Mouse (Mus musculus) bone marrow, adult 2 months (tissue): ENCODE measurements at regions not wholly inside any gene's neighbourhood (a gene's known extent, or its start where the extent isn't known, plus 50 kb on each side); places are given as distances from the start of the nearest gene placed in this dataset.

ENCODE experiments used
- H3K27ac ChIP-seq: fragments of 200-500 bp; 2 replicates; pipeline ENCODE4 v1.5.1; 2012; ENCODE audit warnings: low read depth, mild to moderate bottlenecking, control low read depth, inconsistent platforms, low read length; ENCODE audit not compliant: control insufficient read depth, poor library complexity, insufficient read depth
- H3K4me1 ChIP-seq: fragments of 200-500 bp; 2 replicates; pipeline ENCODE4 v1.6.1; 2011; ENCODE audit warnings: low read length; ENCODE audit not compliant: control insufficient read depth, insufficient read depth
- H3K4me3 ChIP-seq: fragments of 200-500 bp; replicated peaks from 2 replicates; pipeline ENCODE3; 2011; ENCODE audit warnings: mild to moderate bottlenecking, low read depth, low read length, control low read depth; ENCODE audit not compliant: control insufficient read depth
- CTCF ChIP-seq: fragments of 200-500 bp; IDR thresholded peaks from 2 replicates; pipeline ENCODE4 v1.5.1; 2011; ENCODE audit warnings: low read length, control low read depth; ENCODE audit not compliant: control insufficient read depth, insufficient read depth
- POLR2A ChIP-seq: fragments of 200-500 bp; IDR thresholded peaks from 2 replicates; pipeline ENCODE4 v1.6.1; 2011; ENCODE audit warnings: low read depth, mild to moderate bottlenecking, control low read depth, low read length, borderline replicate concordance; ENCODE audit not compliant: control insufficient read depth
- WGBS: fragments of 180-500 bp; shearing (Covaris S2); methylation state at CpG from one replicate; pipeline ENCODE4 v1.1.7; 2018; 5-methylcytosine and 5-hydroxymethylcytosine counted together

DNA sequence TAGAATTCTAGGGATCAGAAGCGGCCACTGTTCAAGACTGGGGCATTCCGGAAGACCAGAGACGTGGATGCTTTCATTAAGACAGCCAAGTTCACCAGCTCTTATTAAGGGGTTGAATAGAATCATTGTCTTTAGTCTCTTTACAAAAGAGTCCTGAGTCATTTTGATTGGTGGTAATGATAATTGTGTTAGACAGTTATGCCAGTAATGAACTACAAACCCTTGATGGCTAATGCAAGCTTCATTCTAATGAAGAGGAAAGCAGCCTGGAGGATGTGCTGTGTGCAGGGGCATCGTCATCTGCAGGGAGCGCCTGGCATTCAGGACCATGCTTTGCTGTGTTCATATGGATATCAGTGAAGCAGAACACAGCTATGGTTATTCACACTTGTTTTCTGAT lies 70.3 kb upstream of the Lyplal1 start:
- Histone ChIP-seq H3K27ac (no peak overlapping the region), H3K4me1 (no peaks in the 10 kb centered on the region; the same call in 1 of the 2 replicates), H3K4me3 (no peak overlapping the region)
- TF ChIP-seq CTCF = no peak
- TF ChIP-seq POLR2A = no peak
- WGBS = 84% methylated on average over 5 of the region's 5 CpGs

DNA sequence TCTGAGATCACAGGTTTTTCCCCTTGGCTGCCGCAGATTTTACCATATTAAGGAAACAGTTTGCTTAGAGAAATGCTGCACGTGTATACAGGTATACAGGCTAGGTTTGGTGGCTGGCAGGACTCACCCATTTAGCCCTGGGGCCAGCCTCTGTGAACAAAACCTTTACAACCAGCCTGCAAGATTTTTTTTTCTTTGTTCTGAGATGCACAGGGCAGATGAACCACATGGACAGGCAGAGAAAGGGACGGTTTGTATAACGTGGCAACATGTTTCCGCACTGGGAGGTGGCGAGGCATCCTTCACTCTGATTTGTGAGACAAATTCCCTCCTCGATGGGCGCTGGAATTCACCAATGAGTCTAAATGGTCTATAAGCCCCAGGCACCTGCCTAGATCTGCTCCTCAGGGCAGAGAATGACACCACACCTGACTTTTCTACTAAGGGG lies 66.1 kb upstream of the Lyplal1 start:
- no peak for TF ChIP-seq POLR2A
- no peak for TF ChIP-seq CTCF
- no peaks in the 10 kb centered on the region; the same call in 1 of the 2 replicates for H3K4me1 ChIP-seq
- WGBS = 51% methylated on average over 8 of the region's 8 CpGs
- no peak overlapping the region for H3K27ac ChIP-seq
- H3K4me3 ChIP-seq = no peak overlapping the region

DNA sequence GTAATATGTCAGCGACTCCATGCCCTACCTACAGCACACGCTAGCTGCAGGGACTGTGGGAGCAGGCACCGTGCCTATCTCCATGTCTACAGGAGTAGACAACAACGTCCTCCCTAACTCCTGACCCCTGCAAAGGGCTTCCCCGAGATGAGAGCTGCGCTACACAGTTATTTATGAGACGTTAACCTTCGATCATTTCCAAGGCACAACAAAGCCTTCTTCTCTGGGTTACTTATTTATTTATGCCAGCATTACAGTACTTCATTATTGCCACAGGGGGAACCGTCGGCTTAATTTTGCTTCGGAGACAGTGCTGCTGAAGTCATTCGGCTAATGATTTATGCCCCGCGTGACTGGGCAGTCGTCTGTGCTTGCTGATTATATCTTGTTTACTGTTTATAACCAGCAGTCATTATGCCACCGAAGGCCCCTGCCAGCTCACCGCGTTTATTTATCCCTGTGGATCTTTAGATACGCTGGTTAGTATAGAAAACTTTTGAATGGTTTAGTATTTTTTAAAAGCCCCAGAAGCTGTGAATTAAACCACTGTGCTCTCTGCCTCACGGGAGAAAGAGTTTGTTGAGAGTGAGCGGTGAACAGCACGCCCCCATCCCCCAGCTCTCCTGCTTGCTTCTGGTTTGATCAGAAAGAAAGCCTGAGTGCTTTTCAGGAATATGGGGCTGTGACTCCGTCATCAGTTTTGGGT lies 65.5 kb upstream of the Lyplal1 start:
- no peaks in the 10 kb centered on the region; the same call in 1 of the 2 replicates for H3K4me1 ChIP-seq
- TF ChIP-seq CTCF (no peak), POLR2A (no peak)
- no peak overlapping the region for H3K4me3 ChIP-seq
- WGBS = 18% methylated on average over 23 of the region's 23 CpGs
- no peak overlapping the region for H3K27ac ChIP-seq

DNA sequence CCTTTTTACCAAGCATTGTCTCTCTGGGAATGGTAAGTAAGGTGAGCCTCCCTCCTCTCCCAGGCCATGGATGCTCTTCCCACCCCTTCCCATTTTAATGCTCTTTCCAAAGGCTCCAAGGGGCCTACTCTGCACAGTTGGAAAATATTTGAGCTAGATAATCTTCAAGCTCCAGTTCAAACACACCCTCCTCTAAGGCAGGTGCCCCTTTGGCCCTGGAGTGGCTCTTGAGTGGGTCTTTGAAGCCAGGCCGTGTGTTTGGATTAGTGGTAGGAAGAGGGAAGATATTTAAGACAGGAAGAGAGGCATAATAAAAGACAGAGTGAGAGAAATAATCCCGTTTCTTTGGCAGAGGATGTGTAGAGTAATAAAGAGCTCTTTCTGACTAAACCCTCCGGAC lies 59.9 kb upstream of the Lyplal1 start:
- H3K27ac ChIP-seq = no peak overlapping the region
- no peak overlapping the region for H3K4me3 ChIP-seq
- H3K4me1 ChIP-seq = no peaks in the 10 kb centered on the region
- 61% methylated on average over 3 of the region's 3 CpGs for WGBS
- TF ChIP-seq POLR2A (no peak), CTCF (no peak)

DNA sequence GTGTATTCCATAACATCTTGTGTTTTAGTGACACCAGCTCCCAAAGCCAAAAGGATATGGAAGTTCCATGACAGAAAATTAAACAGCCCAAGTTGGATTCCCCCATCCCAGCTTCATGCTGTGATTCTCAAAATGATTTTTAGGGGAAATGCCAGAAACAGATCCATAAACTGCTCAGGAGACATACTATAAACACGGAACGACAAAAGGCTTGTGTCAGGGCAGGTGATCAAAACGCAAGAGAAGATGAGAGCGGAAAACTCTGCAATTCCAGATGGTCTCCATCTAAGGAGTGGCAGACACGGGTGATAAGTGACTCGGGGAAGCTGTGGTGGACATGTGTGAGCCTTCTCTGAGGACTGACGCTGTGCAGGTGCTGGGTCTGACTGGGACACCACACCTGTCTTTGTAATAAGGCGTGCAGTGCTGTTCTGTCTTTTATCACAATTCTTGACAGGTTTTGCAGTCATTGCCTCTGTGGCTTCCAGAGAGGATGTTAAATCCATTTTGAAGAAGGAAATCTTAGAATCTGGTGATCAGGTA lies 56.4 kb upstream of the Lyplal1 start:
- Histone ChIP-seq H3K27ac (no peak overlapping the region), H3K4me3 (no peak overlapping the region), H3K4me1 (no peaks in the 10 kb centered on the region)
- 80% methylated on average over 8 of the region's 8 CpGs for WGBS
- TF ChIP-seq CTCF (no peak), POLR2A (no peak)

DNA sequence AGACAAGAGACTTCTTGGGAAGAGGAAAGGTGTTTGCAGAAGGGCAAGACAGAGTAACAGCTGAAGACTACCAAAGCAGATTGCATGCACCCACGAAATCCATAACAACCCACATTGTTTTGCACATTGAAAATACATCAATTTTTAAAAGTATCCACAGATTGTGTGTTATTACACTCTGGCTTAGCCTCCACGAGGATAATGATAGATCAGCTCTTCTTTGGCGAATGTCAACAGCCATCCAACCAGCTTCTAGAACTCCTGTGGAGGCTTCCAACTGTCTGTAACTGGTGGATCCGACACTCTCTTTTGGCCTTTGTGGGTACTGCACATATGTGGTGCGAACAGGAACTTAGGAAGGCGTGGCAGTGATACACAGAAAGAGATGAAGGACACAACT lies 54.6 kb upstream of the Lyplal1 start:
- Histone ChIP-seq H3K4me1 (no peaks in the 10 kb centered on the region), H3K27ac (no peak overlapping the region), H3K4me3 (no peak overlapping the region)
- TF ChIP-seq POLR2A (no peak), CTCF (no peak)
- WGBS = 67% methylated on average over 6 of the region's 6 CpGs
